Mouse (Mus musculus): ENCODE data around the gene Lyrm4. TPM values are rescaled to one million over a fixed set of nuclear protein-coding genes. Genes with fewer than 3 reads are reported as not detected.

Gene Lyrm4
- total RNA-seq, 2 experiments from 2014 or later: 20.2 to 21.8 TPM

Other genes with a start within 250 kb of the Lyrm4 start
- 1 to 10 TPM; 6.2 to 9.1 TPM for gene Rpp40, start 211.2 kb downstream of the Lyrm4 start, total RNA-seq (2021)
- gene Ppp1r3g, start 158.7 kb downstream of the Lyrm4 start, total RNA-seq (2021): 10 to 100 TPM; 10.7 to 13.6 TPM
- 10 to 100 TPM; 37.4 to 39.0 TPM for gene Fars2, start 114 bp downstream of the Lyrm4 start, total RNA-seq (2021)